Mouse (Mus musculus): ENCODE measurements at regions not wholly inside any gene's neighbourhood (a gene's known extent, or its start where the extent isn't known, plus 50 kb on each side); places are given as distances from the start of the nearest gene placed in this dataset.

DNA sequence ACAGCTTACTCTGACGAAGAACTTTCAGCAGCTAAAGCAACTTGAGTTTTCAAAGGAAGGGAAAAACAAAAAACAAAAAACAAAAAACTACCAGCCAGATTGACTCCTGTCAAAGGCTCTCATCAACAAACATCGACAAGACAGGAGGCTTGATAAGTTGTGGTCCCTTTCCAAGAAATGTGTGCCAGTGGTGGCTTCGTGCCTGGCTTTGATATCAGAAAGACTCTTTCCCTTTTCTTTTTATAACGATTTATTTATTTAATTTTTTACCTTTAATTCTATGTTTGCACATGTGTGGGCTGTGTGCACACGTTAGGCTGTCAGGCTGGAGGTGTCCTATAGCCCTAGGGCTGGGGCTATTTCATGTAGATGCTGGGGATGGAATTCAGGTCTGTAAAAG lies 60.4 kb downstream of the Dact1 start:
- Histone ChIP-seq H3K4me3 (ENCODE audit: insufficient read depth in 1 of 2, low read depth in 2 of 2, low read length in 2 of 2) (no peak overlapping the region), H3K4me1 (replicated peaks; ENCODE audit: control insufficient read depth in 2 of 2, insufficient read depth in 2 of 2, low read length in 1 of 2) (no peaks in the 10 kb centered on the region; a peak in 1 of 4 replicates), H3K9ac (replicated peaks) (no peak overlapping the region), H3K27me3 (ENCODE audit: control insufficient read depth, insufficient read depth, low read length) (no peaks in the 10 kb centered on the region), H3K4me2 (ENCODE audit: low read depth) (no peak overlapping the region), H3K9me3 (ENCODE audit: control insufficient read depth, low read length) (no peaks in the 10 kb centered on the region), H3K27ac (no peak overlapping the region), H3K36me3 (replicated peaks; ENCODE audit: control insufficient read depth, insufficient read depth, low read depth) (no peaks in the 10 kb centered on the region)
- no peak for TF ChIP-seq EP300 (IDR thresholded peaks at IDR 0.05; ENCODE audit: low read depth)
- no peak for TF ChIP-seq CTCF (IDR thresholded peaks at IDR 0.05; ENCODE audit: low read depth)
- ATAC-seq (ENCODE audit: insufficient read depth) (no peak), DNase-seq (ENCODE audit: low read depth in 3 of 3, low spot score in 3 of 3) (no peak)
- WGBS (ENCODE audit: insufficient replicate concordance), result 24% methylated on average over 5 of the region's 5 CpGs

- WGBS (ENCODE audit: insufficient replicate concordance), result 70% methylated on average over 5 of the region's 5 CpGs
- DNase-seq (ENCODE audit: low read depth in 3 of 3, low spot score in 3 of 3) (no peak), ATAC-seq (ENCODE audit: insufficient read depth) (no peak)
- H3K27me3 ChIP-seq (ENCODE audit: control insufficient read depth, insufficient read depth, low read length), result no peaks in the 10 kb centered on the region
- H3K4me1 ChIP-seq (replicated peaks; ENCODE audit: control insufficient read depth in 2 of 2, insufficient read depth in 2 of 2, low read length in 1 of 2), result no peaks in the 10 kb centered on the region; a peak in 1 of 4 replicates
- no peaks in the 10 kb centered on the region for H3K36me3 ChIP-seq (replicated peaks; ENCODE audit: control insufficient read depth, insufficient read depth, low read depth)
- H3K9me3 ChIP-seq (ENCODE audit: control insufficient read depth, low read length), result no peaks in the 10 kb centered on the region
- no peak overlapping the region for H3K9ac ChIP-seq (replicated peaks)
- H3K27ac ChIP-seq, result no peak overlapping the region
- H3K4me2 ChIP-seq (ENCODE audit: low read depth), result no peak overlapping the region
- no peak overlapping the region for H3K4me3 ChIP-seq (ENCODE audit: insufficient read depth in 1 of 2, low read depth in 2 of 2, low read length in 2 of 2)
- TF ChIP-seq EP300 (IDR thresholded peaks at IDR 0.05; ENCODE audit: low read depth), result no peak
These were observed 62.3 kb downstream of the Dact1 start for GRCm38 (mm10) chr12:71371948-71372347.

- no peak overlapping the region for H3K9ac ChIP-seq (replicated peaks)
- DNase-seq (ENCODE audit: low read depth in 3 of 3, low spot score in 3 of 3), result no peak
- TF ChIP-seq CTCF (IDR thresholded peaks at IDR 0.05; ENCODE audit: low read depth), result no peak
- TF ChIP-seq EP300 (IDR thresholded peaks at IDR 0.05; ENCODE audit: low read depth), result no peak
- no peak overlapping the region for H3K4me3 ChIP-seq (ENCODE audit: insufficient read depth in 1 of 2, low read depth in 2 of 2, low read length in 2 of 2)
- no peak for ATAC-seq (ENCODE audit: insufficient read depth)
- no peaks in the 10 kb centered on the region for H3K27me3 ChIP-seq (ENCODE audit: control insufficient read depth, insufficient read depth, low read length)
- H3K4me1 ChIP-seq (replicated peaks; ENCODE audit: control insufficient read depth in 2 of 2, insufficient read depth in 2 of 2, low read length in 1 of 2), result no peaks in the 10 kb centered on the region; a peak in 1 of 4 replicates
- no peak overlapping the region for H3K27ac ChIP-seq
- WGBS (ENCODE audit: insufficient replicate concordance), result 68% methylated on average over 2 of the region's 2 CpGs
- H3K9me3 ChIP-seq (ENCODE audit: control insufficient read depth, low read length), result no peaks in the 10 kb centered on the region
- no peak overlapping the region for H3K4me2 ChIP-seq (ENCODE audit: low read depth)
- H3K36me3 ChIP-seq (replicated peaks; ENCODE audit: control insufficient read depth, insufficient read depth, low read depth), result no peaks in the 10 kb centered on the region
These were observed 63.9 kb downstream of the Dact1 start for GRCm38 (mm10) chr12:71373633-71374032.

GRCm38 (mm10) chr12:71376446-71376845 lies 66.8 kb downstream of the Dact1 start:
- Histone ChIP-seq H3K4me1 (replicated peaks; ENCODE audit: control insufficient read depth in 2 of 2, insufficient read depth in 2 of 2, low read length in 1 of 2) (no peaks in the 10 kb centered on the region), H3K4me3 (ENCODE audit: insufficient read depth in 1 of 2, low read depth in 2 of 2, low read length in 2 of 2) (no peak overlapping the region), H3K27ac (no peak overlapping the region), H3K4me2 (ENCODE audit: low read depth) (no peak overlapping the region), H3K9me3 (ENCODE audit: control insufficient read depth, low read length) (no peaks in the 10 kb centered on the region), H3K36me3 (replicated peaks; ENCODE audit: control insufficient read depth, insufficient read depth, low read depth) (no peaks in the 10 kb centered on the region), H3K9ac (replicated peaks) (no peak overlapping the region), H3K27me3 (ENCODE audit: control insufficient read depth, insufficient read depth, low read length) (no peaks in the 10 kb centered on the region)
- no peak for ATAC-seq (ENCODE audit: insufficient read depth)
- no peak for DNase-seq (ENCODE audit: low read depth in 3 of 3, low spot score in 3 of 3)
- no peak for TF ChIP-seq CTCF (IDR thresholded peaks at IDR 0.05; ENCODE audit: low read depth)
- no peak for TF ChIP-seq EP300 (IDR thresholded peaks at IDR 0.05; ENCODE audit: low read depth)
- 45% methylated on average over 8 of the region's 8 CpGs for WGBS (ENCODE audit: insufficient replicate concordance)

- no peaks in the 10 kb centered on the region for H3K36me3 ChIP-seq (replicated peaks; ENCODE audit: control insufficient read depth, insufficient read depth, low read depth)
- H3K9ac ChIP-seq (replicated peaks), result no peak overlapping the region
- H3K27ac ChIP-seq, result no peak overlapping the region
- WGBS (ENCODE audit: insufficient replicate concordance), result 42% methylated on average over 9 of the region's 9 CpGs
- no peaks in the 10 kb centered on the region for H3K27me3 ChIP-seq (ENCODE audit: control insufficient read depth, insufficient read depth, low read length)
- DNase-seq (ENCODE audit: low read depth in 3 of 3, low spot score in 3 of 3), result no peak
- TF ChIP-seq EP300 (IDR thresholded peaks at IDR 0.05; ENCODE audit: low read depth) (no peak), CTCF (IDR thresholded peaks at IDR 0.05; ENCODE audit: low read depth) (no peak)
- H3K4me1 ChIP-seq (replicated peaks; ENCODE audit: control insufficient read depth in 2 of 2, insufficient read depth in 2 of 2, low read length in 1 of 2), result no peaks in the 10 kb centered on the region
- no peaks in the 10 kb centered on the region for H3K9me3 ChIP-seq (ENCODE audit: control insufficient read depth, low read length)
- ATAC-seq (ENCODE audit: insufficient read depth), result no peak
- no peak overlapping the region for H3K4me3 ChIP-seq (ENCODE audit: insufficient read depth in 1 of 2, low read depth in 2 of 2, low read length in 2 of 2)
- H3K4me2 ChIP-seq (ENCODE audit: low read depth), result no peak overlapping the region
These were observed 67.3 kb downstream of the Dact1 start for GRCm38 (mm10) chr12:71376966-71377365.

Data from liver, embryonic 14.5 days (tissue).